Mouse (Mus musculus) bone marrow, adult 2 months (tissue): ENCODE measurements at regions not wholly inside any gene's neighbourhood (a gene's known extent, or its start where the extent isn't known, plus 50 kb on each side); places are given as distances from the start of the nearest gene placed in this dataset.

Experiments used
- H3K27ac ChIP-seq: fragments of 200-500 bp; 2 replicates; pipeline ENCODE4 v1.5.1; 2012; ENCODE audit warnings: low read depth, mild to moderate bottlenecking, control low read depth, inconsistent platforms, low read length; ENCODE audit not compliant: control insufficient read depth, poor library complexity, insufficient read depth
- H3K4me1 ChIP-seq: fragments of 200-500 bp; 2 replicates; pipeline ENCODE4 v1.6.1; 2011; ENCODE audit warnings: low read length; ENCODE audit not compliant: control insufficient read depth, insufficient read depth
- H3K4me3 ChIP-seq: fragments of 200-500 bp; replicated peaks from 2 replicates; pipeline ENCODE3; 2011; ENCODE audit warnings: mild to moderate bottlenecking, low read depth, low read length, control low read depth; ENCODE audit not compliant: control insufficient read depth
- CTCF ChIP-seq: fragments of 200-500 bp; IDR thresholded peaks from 2 replicates; pipeline ENCODE4 v1.5.1; 2011; ENCODE audit warnings: low read length, control low read depth; ENCODE audit not compliant: control insufficient read depth, insufficient read depth
- POLR2A ChIP-seq: fragments of 200-500 bp; IDR thresholded peaks from 2 replicates; pipeline ENCODE4 v1.6.1; 2011; ENCODE audit warnings: low read depth, mild to moderate bottlenecking, control low read depth, low read length, borderline replicate concordance; ENCODE audit not compliant: control insufficient read depth
- WGBS: fragments of 180-500 bp; shearing (Covaris S2); methylation state at CpG from one replicate; pipeline ENCODE4 v1.1.7; 2018; 5-methylcytosine and 5-hydroxymethylcytosine counted together

- no peaks in the 10 kb centered on the region for H3K4me1 ChIP-seq
- 74% methylated on average over 17 of the region's 17 CpGs for WGBS
- H3K4me3 ChIP-seq: no peak overlapping the region
- no peak overlapping the region for H3K27ac ChIP-seq
- TF ChIP-seq POLR2A: no peak
- no peak for TF ChIP-seq CTCF
Observed at GRCm38 (mm10) chr3:51036700-51037306, 187.4 kb upstream of the Noct start.

DNA sequence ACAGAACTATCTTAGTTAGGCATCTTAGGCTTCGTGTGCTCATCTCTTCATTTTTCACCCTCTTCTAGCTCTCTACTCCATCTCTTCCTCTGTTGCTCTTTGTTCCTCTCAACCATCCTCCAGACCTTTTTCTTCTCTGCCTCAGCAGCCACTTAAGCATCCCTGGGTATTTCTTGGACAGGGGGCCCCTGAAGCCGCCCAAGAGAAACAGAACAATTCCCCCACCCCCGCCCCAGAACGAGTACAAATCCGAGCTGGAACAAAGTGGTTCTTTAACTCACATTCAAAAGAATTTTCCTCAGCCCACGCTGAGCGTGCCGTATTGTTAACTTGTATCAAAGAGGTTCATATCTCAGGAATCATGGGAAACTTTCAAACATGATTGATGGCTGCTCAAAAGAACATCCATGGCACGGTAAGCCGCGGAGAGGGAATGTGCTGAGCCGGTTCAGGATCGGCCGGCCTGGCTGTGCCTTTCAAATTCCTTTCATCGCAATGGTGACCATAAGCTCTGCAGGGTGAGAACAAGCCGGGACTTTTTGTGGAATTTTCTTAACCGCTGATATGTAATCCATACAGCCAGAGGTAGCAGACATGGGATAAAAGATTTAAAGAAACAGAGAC is 181.9 kb upstream of the Noct start:
- 81% methylated on average over 17 of the region's 17 CpGs for WGBS
- H3K4me3 ChIP-seq: no peak overlapping the region
- H3K27ac ChIP-seq: no peak overlapping the region
- no peaks in the 10 kb centered on the region for H3K4me1 ChIP-seq
- TF ChIP-seq CTCF: no peak
- TF ChIP-seq POLR2A: no peak

GRCm38 (mm10) chr3:51048739-51049138 is 175.5 kb upstream of the Noct start:
- H3K4me1 ChIP-seq: no peaks in the 10 kb centered on the region
- 84% methylated on average over 3 of the region's 3 CpGs for WGBS
- H3K27ac ChIP-seq: no peak overlapping the region
- no peak overlapping the region for H3K4me3 ChIP-seq
- no peak for TF ChIP-seq CTCF
- no peak for TF ChIP-seq POLR2A

DNA sequence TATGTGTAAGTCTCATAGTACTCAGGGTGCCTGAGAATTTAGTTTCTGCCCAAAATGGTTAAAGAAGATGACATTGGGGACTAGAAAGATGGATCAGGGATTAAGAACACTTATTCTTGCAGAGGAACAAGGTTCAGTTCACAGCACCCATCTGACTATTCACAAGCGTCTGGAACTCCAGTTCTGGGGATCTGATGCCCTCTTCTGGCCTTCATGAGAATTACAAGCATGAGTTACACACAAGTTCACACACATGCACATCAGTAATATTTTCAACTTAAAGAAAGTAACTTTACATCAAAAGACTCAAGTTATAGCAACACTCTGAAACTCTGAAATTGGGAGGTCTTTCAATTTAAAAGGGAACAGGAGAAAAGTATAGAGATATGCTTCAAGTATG is 174.1 kb upstream of the Noct start:
- Histone ChIP-seq H3K27ac (no peak overlapping the region), H3K4me1 (no peaks in the 10 kb centered on the region), H3K4me3 (no peak overlapping the region)
- TF ChIP-seq CTCF (no peak), POLR2A (no peak)
- WGBS: 72% methylated on average over 1 of the region's 1 CpGs

DNA sequence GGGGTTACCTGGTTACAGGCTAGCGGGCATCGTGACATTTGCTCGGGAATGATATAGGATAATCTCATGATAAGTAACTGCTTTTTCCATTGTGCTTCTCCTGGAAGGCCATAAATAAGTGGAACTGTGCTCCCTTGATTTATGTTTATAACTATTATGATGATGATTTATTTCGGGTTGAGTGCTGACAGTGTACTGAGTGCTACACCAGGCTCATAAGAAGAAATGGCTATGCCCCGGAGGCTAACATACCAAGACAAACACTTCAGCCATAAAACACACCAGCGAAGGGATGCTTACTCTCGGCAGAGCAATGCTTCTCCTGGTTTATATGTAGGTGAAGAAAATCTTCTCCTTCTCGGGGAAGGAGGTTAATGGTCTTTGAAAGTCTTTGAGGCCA is 169.2 kb upstream of the Noct start:
- no peak overlapping the region for H3K27ac ChIP-seq
- 78% methylated on average over 8 of the region's 8 CpGs for WGBS
- no peak overlapping the region for H3K4me3 ChIP-seq
- H3K4me1 ChIP-seq: no peaks in the 10 kb centered on the region
- TF ChIP-seq CTCF: no peak
- TF ChIP-seq POLR2A: no peak

- no peak overlapping the region for H3K4me3 ChIP-seq
- 77% methylated on average over 4 of the region's 4 CpGs for WGBS
- TF ChIP-seq CTCF: no peak
- no peak for TF ChIP-seq POLR2A
- H3K4me1 ChIP-seq: no peaks in the 10 kb centered on the region
- no peak overlapping the region for H3K27ac ChIP-seq
Observed at GRCm38 (mm10) chr3:51064201-51064600, 160.0 kb upstream of the Noct start.

DNA sequence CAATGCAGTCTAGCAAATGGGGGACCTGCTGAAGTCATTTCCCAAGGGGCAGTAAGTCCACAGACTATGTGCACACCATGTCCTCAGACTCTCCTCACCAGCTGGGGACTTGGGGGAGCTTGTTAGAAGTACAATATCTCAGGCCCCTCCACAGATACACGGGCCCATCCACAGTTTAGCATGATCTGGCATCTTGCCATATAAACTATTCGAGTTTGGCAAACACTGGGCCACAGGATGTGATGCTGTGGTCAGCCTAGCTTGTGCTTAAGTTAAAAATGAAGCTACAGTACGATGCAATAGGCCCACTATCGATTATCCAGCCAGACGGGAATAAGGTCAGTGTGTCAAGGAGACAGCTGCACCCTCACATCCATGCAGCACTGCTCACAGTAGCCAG is 157.9 kb upstream of the Noct start:
- no peak overlapping the region for H3K27ac ChIP-seq
- no peak for TF ChIP-seq POLR2A
- no peak for TF ChIP-seq CTCF
- no peak overlapping the region for H3K4me3 ChIP-seq
- H3K4me1 ChIP-seq: no peaks in the 10 kb centered on the region
- 36% methylated on average over 5 of the region's 5 CpGs for WGBS

DNA sequence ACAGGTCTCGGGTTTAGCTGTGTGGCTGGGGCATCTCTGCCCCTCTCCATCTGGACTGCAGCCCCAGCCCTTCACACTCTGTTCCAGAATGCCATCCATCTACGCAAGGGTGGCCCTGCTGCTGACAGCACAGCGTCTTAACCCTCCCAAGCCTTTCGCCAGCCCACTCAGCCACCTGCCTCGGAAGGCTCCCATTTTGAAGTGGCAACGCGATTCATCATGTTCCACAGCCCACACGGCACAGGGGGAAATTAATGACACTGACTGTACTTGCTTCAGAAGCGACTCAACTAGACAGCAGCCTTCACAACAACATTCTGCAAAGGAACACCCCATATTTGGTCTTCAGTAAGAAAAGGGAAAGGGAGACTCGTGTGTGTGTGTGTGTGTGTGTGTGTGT is 151.8 kb upstream of the Noct start:
- TF ChIP-seq CTCF (no peak), POLR2A (no peak)
- Histone ChIP-seq H3K27ac (no peak overlapping the region), H3K4me1 (no peaks in the 10 kb centered on the region), H3K4me3 (no peak overlapping the region)
- WGBS: 79% methylated on average over 10 of the region's 10 CpGs
